Mouse (Mus musculus): ENCODE data around the gene Taf10. TPM values are rescaled to one million over a fixed set of nuclear protein-coding genes. Genes with fewer than 3 reads are reported as not detected.
A peak's percentile ranks its signal among the peaks of the same experiment; 100 is the strongest.

Gene Taf10
- total RNA-seq (2021), result 100 to 1,000 TPM; 136 to 148 TPM
- long read RNA-seq, full-length matches to known transcripts, result 91 of 140 reads
- long read RNA-seq, partial matches to known transcripts, result 1 of 140 reads
- long read RNA-seq, other reads (novel, unspliced or antisense), result 48 of 140 reads

GRCm38 (mm10) chr7:105743926-105744590, at the start of gene Taf10:
TSS of gene Taf10 (minus strand) at chr7:105744361.
- DNase-seq (ENCODE audit: low spot score in 2 of 2), result peak; percentile 78 to 84

- DNase-seq (ENCODE audit: low spot score in 2 of 2), result no peak
Observed at GRCm38 (mm10) chr7:105793701-105794100, 49.5 kb upstream of the Taf10 start.

GRCm38 (mm10) chr7:105791147-105791546, 47.0 kb upstream of the Taf10 start:
- no peak for DNase-seq (ENCODE audit: low spot score in 2 of 2)

GRCm38 (mm10) chr7:105787285-105788140, 43.4 kb upstream of the Taf10 start, which contains the start of gene Dchs1:
TSS of gene Dchs1 (minus strand) at chr7:105787654.
- DNase-seq (ENCODE audit: low spot score in 2 of 2), result peak; percentile 55 to 64

GRCm38 (mm10) chr7:105786506-105787284, 42.5 kb upstream of the Taf10 start:
- DNase-seq (ENCODE audit: low spot score in 2 of 2), result peak in 1 of 2 experiments; percentile 25

- no peak for DNase-seq (ENCODE audit: low spot score in 2 of 2)
Observed at GRCm38 (mm10) chr7:105784556-105784955, 40.4 kb upstream of the Taf10 start.

GRCm38 (mm10) chr7:105783861-105784260, 39.7 kb upstream of the Taf10 start:
- DNase-seq (ENCODE audit: low spot score in 2 of 2), result no peak

GRCm38 (mm10) chr7:105778553-105779265, 34.5 kb upstream of the Taf10 start:
- peak in 1 of 2 experiments; percentile 51 for DNase-seq (ENCODE audit: low spot score in 2 of 2)

- no peak for DNase-seq (ENCODE audit: low spot score in 2 of 2)
Observed at GRCm38 (mm10) chr7:105777797-105778552, 33.8 kb upstream of the Taf10 start.

GRCm38 (mm10) chr7:105777316-105777715, 33.2 kb upstream of the Taf10 start:
- DNase-seq (ENCODE audit: low spot score in 2 of 2), result no peak

- DNase-seq (ENCODE audit: low spot score in 2 of 2), result no peak
Observed at GRCm38 (mm10) chr7:105776026-105776425, 31.9 kb upstream of the Taf10 start.

GRCm38 (mm10) chr7:105774661-105775060, 30.5 kb upstream of the Taf10 start:
- DNase-seq (ENCODE audit: low spot score in 2 of 2), result no peak

- no peak for DNase-seq (ENCODE audit: low spot score in 2 of 2)
Observed at GRCm38 (mm10) chr7:105773041-105773440, 28.9 kb upstream of the Taf10 start.

GRCm38 (mm10) chr7:105772331-105772730, 28.2 kb upstream of the Taf10 start:
- DNase-seq (ENCODE audit: low spot score in 2 of 2), result no peak

GRCm38 (mm10) chr7:105769959-105770358, 25.8 kb upstream of the Taf10 start:
- DNase-seq (ENCODE audit: low spot score in 2 of 2), result no peak

GRCm38 (mm10) chr7:105767729-105768165, 23.6 kb upstream of the Taf10 start:
- no peak for DNase-seq (ENCODE audit: low spot score in 2 of 2)

GRCm38 (mm10) chr7:105764331-105764730, 20.2 kb upstream of the Taf10 start:
- no peak for DNase-seq (ENCODE audit: low spot score in 2 of 2)

- no peak for DNase-seq (ENCODE audit: low spot score in 2 of 2)
Observed at GRCm38 (mm10) chr7:105762517-105763270, 18.5 kb upstream of the Taf10 start.
